Mouse (Mus musculus) T-cell, adult 2 months (primary cell): ENCODE data around the gene Ccdc6.

Source experiments
- DNase-seq: peaks from one replicate; pipeline ENCODE4 v3.0.0; 2022; ENCODE audit warnings: low spot score

The Ccdc6 gene

DNA sequence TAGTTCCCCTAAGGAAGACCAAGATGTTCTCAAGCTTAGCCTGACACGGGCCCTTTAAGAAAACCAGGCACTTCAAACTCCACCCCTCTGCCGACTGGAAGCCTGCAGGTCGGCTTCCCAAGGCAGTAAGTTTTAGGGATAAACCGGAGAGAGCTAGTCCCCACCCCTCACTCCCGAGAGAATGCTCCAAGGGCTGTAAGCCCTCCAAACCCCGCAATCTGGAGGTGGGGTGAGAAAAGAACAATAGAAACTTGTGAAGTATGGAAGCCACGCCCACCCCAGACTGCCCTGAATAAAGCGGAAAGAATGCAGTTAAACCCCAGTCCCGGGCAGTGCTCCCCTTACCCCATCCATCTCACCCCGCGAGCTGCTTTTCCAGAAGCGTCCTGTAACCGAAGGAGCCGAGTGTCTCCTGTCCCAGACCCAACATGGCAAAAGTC lies 1.9 kb upstream of the Ccdc6 start:
- peak; percentile 26 for DNase-seq

DNA sequence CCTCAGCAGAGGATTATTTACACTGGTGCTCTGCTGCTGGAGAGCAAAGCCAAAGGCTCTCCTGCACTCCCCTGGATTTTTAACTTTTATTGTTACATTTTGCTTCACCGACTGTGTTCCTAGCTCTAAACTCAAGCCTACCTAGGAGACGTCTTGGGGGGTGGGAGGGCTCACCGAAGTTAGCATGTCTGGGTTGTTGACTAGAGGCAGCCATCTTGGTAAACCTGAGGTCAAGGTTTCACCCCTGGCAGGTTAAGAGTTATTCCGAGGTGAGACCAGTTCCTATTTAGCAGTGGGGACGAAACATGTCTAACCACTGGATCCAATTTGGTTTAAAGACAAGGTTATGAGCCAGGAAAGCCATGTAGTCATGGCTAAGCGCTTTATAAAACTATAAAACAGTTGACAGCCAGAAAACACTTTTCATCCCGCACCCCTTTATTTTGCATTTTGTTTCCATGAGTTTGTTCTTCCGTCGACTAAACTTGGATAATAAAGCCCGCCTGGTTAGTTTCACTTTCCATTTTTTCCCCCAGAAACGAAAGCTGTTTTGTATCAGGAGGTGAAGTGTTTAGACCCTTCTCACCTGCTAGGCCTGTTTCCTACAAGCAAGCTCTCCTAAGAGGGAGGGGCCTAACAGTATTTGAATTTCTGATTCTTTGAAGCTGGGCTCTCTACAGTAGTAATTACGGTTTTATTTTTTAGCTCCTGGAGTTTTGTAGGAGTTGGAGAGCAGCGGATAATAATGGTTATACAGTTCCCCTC lies 1.2 kb upstream of the Ccdc6 start:
- peak; percentile 28 for DNase-seq

GRCm38 (mm10) chr10:70097291-70097901 lies 475 bp downstream of the Ccdc6 start:
- no peak for DNase-seq

DNA sequence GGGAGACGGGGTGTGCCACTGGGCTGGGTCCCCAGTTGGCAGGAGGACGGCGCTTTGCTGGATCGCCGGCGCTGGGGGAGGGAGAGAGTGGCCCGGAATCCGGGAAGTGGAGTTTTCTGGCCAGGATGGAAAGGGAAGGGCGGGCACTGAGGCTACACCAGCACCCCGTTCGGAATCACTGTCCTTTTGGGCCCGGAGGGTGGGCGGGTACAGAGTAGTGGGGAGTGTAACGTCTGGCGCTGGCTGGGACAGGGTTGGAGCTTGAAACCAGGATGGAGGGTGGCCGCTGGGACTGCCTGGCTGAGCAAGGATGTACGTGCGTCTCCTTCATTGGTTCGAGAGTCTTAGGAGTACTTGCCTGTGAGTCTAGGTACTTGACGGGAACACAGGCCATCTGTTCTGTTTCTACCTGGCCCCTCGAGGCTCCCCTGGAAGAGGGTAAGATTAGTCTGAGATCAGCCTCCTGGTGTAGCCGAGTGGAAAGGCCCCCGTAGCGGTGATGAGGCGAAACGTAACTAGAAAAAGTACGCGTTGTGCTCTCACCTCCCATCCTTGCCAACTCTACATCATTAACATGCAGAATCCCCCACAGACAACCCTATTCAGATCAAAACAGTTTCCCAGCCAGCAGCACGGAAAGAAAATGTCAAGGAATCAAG lies 1.1 kb downstream of the Ccdc6 start:
- peak; percentile 14 for DNase-seq

DNA sequence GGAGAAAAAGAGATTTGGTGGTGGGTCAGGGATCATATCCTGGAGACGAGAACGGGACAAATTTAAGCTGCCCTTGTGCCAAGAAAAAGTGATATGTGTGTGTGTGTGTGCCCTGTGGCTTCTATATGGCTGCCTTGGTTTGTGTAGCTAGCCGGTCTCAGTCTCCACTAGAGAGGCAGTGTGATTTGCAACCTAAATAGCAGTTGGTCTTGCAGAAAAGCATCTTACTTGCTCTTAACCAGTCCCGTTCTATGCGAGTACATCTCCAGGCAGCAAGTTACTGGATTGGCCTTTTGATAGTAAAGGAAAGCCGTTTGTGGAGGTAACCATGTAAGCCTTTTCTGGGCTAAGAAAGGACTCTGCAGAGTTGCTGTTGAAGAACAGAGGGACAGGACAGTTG lies 1.7 kb downstream of the Ccdc6 start:
- DNase-seq = no peak

GRCm38 (mm10) chr10:70099052-70099451 lies 2.1 kb downstream of the Ccdc6 start:
- no peak for DNase-seq

GRCm38 (mm10) chr10:70102086-70102485 lies 5.2 kb downstream of the Ccdc6 start:
- no peak for DNase-seq

GRCm38 (mm10) chr10:70108016-70108415 lies 11.1 kb downstream of the Ccdc6 start:
- DNase-seq = no peak

DNA sequence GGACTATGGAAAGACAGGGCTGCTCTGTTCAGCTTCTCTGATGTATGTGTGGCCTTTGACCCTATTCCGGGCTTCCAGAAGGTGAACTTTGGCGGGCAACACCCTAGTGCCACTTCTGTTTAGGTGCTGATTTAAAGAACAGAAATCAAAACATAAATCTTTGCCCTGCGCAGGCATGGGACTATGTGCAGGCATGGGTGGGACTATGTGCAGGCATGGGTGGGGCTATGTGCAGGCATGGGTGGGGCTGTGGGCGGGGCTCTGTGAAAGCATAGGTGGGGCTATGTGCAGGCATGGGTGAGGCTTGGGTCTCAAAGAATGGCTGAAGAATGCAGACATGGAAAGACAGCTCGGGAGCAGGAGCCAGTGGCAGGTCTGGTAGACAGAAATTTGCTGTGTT lies 13.1 kb downstream of the Ccdc6 start:
- no peak for DNase-seq

GRCm38 (mm10) chr10:70110815-70111214 lies 13.9 kb downstream of the Ccdc6 start:
- DNase-seq = no peak

DNA sequence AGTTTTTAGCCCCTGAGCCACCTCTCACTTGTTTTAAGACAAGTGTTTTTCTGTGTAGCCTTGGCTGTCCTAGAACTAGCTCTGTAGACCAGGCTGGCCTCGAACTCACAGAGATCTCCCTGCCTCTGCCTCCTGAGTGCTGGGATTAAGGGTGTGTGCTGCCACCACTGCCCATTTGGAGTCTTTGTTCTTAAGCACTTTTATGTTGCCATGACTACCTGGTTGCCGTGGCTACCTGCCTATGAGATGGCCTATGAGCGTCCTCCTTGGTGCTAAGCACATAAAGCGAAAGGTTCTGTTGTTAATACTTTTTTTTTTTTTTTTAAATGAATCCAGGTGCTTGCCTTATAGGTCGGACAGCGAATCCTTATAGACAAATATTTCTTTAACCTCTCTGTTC lies 14.7 kb downstream of the Ccdc6 start:
- DNase-seq = no peak

DNA sequence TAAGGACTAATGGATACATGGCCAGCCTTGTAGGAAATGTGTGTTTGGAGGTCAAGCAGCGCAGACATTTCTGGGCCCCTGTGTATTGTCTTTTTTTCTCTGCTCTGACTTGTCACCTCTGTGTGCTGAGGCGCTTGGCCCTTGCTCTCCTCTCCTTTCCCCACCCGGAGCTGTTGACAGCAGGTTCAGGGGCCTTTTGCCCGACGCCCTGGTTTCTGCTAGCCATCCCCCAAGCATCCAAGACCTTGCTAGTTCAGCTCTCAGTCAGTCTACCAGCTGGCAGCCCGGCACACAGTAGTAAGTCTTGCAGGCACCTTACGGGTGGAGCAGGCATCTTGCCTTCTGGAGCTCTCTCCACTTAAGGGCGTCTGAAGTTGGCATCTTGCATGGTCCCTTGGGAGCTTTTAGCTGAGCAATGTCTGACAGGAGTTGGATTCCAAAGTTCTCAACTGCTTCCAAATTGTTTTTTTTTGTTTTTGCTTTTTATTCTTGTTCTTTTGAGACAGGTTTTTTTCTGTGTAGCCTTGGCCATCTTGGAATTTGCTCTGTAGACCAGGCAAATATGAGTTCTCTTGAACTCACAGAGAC lies 17.2 kb downstream of the Ccdc6 start:
- no peak for DNase-seq

- no peak for DNase-seq
Observed at GRCm38 (mm10) chr10:70116454-70116853, 19.5 kb downstream of the Ccdc6 start.

DNA sequence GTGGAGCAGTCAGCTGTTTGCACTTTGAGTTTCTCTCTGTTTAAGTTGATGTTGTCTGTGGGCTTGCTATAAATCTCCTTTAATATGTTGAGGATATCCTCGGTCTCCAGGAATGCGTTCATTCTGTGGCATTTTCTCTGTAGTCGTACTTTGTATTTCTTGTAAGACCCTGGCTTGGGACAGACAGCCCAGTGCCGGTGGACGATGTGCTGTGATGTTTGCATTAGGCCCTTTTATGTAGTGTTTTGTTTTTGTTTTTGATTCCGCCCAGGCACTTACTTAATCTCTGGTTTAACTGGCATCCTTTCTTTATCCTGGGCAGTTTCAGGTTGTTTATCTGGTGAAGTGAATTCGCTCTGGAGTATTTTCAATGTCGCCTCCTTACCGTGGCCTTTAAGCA lies 22.5 kb downstream of the Ccdc6 start:
- no peak for DNase-seq

GRCm38 (mm10) chr10:70119851-70120370 lies 23.0 kb downstream of the Ccdc6 start:
- no peak for DNase-seq

DNA sequence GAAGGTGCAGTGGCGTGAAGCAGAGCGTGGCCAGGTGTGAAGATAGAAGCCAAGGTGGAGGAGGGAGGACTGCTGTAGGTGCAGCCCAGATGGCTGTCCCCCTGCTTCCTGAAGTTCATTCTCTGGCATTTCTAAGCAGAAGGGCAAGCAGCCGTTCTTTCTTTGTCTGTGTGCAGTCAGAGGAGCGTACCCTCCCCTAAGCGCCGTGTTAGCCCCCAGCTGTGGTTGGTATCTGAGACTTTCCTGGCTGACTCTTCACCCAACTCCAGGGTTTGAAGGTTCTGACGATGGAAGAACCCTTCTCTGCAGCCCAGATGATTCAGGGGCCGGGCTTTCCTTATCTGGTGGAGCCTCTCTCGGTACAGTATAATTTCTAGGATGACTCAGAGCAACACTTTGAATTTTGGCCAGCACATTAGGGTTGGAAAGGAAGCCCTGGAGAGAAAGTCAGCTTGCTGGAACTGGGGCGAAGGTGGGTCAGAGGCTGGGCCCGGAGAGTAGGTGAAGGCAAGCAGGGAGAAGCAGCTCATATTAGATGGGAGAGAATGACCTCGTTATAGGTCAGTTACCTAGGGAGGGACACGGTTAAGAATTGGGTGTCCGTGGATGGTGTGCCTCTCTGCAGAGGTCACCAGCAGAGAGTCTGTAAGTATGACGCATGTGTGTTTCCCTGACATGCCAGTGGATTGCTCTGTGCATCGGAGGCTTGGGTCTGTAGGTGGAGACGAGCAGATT lies 23.9 kb downstream of the Ccdc6 start:
- DNase-seq = no peak

GRCm38 (mm10) chr10:70121406-70121695 lies 24.4 kb downstream of the Ccdc6 start:
- no peak for DNase-seq

DNA sequence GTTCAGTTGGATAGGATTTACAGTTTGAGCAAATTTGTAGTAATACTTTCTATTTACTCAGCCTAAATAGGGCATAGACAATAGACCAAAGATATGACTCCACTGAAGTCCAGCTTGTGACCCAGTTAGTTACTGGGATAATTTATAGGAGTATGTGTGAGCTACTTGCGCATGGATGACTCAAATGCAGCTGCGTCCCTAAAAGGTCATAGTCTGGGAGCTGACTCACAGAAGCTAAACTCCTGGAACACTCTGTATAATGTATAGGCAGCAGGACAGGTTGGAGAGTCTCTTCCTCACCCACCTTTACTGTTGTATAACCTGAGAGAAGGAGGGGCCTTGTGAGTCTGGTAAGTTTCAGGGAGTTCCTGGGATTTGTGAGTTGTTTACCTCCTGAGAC lies 26.5 kb downstream of the Ccdc6 start:
- DNase-seq = no peak

DNA sequence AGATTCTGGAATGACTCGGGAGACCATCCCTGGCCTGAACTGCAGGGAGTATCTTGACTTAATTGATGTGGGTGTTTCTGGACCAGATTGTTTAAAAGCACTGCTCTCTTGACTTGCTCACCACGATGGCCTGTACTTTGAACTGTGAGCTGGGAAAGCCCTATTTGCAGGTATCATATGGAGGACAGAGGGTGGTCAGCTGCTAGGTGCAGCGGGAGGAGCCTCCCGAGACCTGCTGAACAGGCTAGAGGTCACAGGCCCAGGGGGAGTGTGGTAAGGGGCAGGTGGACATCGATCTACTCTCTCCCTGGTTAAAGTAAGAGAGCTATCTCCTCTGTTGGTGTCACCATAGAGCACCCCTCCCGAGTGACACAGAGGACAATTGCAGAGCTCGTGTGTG lies 28.6 kb downstream of the Ccdc6 start:
- DNase-seq = no peak

DNA sequence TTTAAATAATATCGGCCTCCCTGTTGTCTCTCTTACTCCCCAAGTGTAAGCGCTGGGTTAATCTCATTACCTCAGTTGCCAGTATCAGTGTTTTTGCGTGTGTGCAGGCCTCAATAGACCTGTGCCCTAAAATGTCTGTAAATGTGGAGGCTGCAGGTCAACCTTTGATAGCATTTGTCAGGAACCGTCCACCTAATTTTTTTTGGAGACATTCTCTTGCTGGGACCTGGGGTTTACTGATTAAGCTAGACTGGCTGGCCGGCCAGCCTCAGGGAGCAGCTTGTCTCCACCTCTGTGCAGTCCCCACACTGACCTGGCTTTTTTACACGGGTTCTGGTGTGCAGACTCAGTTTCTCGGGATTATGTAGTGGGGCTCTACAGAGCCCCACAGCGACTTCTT lies 30.4 kb downstream of the Ccdc6 start:
- DNase-seq = no peak

DNA sequence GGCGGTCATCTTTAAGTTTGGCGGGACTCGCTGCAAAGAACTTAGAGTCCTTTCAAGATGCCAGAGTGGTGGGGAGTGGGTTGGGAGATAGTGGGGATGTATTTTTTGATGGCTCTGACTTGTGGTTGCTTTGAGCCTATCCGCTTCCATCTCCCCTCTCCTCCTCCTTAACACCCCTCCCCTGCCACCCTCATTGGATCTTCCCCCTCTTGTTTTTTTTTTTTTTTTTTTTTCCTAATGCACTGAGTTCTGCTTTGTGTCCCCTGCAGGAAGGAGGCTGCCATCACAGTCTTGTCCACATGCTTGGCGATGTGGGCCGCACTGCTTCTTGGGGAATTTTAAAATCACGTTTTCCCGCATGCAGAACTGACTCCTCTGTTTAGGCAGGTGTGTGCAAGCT lies 31.5 kb downstream of the Ccdc6 start:
- no peak for DNase-seq

- no peak for DNase-seq
Observed at GRCm38 (mm10) chr10:70132087-70132560, 35.2 kb downstream of the Ccdc6 start.
